Mouse (Mus musculus) spleen, adult 2 months (tissue): ENCODE measurements around the gene Fau.

Experiments
- CTCF ChIP-seq: fragments of 200-500 bp; IDR thresholded peaks from 2 replicates; pipeline ENCODE4 v1.5.1; 2011; ENCODE audit warnings: mild to moderate bottlenecking, inconsistent platforms; ENCODE audit not compliant: insufficient read depth, insufficient read length, insufficient replicate concordance; ENCODE audit errors: extremely low read depth
- POLR2A ChIP-seq: fragments of 200-500 bp; IDR thresholded peaks from 2 replicates; pipeline ENCODE4 v1.6.1; 2011; ENCODE audit warnings: low read depth, low read length, inconsistent platforms

DNA sequence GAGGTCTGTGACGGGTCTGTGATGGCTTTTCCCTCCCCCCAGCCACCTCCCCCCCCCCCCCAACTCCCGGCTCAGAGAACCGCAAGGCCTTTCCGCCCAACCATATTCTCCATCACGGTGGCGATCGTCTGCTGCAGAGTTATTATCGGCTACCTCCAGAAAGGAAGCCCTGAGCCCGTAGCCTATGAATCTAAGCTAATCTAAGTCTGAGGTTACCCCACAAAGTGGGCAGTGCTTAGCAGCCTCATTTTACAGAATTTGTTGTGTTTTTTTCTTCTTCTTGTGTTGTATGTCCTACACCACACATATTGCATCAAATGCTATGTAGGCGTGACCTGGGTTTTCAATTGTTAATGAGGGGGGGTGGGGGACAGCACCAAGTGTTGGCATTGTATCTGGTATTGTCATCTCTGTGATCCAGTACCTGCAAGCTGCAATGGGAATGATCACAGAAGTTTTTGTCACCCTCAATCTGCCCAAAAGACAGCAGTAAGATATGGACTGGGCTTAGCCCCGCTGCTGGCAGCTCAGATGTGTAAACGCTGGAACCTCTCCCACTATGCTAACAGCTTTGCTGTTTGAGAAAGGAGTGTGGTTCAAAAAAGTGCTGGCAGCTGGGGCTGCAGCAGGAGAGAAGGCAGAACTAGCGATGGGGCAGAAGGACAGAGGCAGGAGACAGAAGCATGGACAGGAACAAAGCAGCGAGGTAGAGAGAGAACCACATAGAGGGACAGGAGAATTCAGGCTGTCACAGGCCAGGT lies 26.9 kb upstream of the Fau start:
- no peak for TF ChIP-seq CTCF
- no peak for TF ChIP-seq POLR2A
